Mouse (Mus musculus): Measurements from ENCODE around the gene Srp14.

The Srp14 gene

DNA sequence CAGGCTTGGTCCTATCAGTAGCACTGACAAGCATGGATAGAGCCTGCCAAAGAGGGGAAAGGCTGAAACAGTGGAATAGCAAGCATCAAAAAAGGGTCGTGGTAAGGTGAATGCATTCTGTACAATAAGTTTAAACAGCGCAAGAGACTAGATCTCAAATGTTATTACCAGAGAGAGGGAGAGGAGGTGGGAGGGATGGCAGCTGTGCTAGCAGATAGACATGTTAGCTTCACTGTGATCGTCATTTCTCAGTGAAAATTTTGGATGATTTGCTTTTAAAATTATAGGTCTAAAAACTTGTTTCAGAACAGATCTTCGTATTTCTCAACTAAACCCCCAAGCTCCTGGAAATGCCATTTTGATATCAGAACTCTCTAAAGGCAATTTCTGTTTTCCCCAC, 36.8 kb downstream of the Srp14 start:
- in situ Hi-C loops (cut with MboI, MseI) = no loop called here

GRCm38 (mm10) chr2:118442172-118442571, 37.3 kb downstream of the Srp14 start:
- in situ Hi-C loops (cut with MboI, MseI) = no loop called here

- in situ Hi-C loops (cut with MboI, MseI) = no loop called here
These were observed 47.9 kb downstream of the Srp14 start for GRCm38 (mm10) chr2:118431589-118431988.

DNA sequence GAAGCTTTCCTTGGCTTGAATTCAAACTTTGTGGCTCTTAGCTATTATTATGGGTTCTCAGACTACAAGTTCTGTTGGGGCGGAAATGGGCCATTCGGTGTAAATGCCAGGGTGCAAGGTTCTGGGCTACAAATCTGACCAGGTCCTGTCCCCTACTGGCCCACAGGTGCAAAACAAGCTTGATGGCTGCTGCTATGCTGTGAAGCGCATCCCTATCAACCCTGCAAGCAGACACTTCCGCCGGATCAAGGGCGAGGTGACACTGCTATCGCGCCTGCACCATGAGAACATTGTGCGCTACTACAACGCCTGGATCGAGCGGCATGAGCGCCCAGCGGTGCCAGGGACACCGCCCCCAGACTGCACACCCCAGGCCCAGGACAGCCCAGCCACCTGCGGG, 48.9 kb downstream of the Srp14 start:
- in situ Hi-C loops (cut with MboI, MseI) = no loop called here

DNA sequence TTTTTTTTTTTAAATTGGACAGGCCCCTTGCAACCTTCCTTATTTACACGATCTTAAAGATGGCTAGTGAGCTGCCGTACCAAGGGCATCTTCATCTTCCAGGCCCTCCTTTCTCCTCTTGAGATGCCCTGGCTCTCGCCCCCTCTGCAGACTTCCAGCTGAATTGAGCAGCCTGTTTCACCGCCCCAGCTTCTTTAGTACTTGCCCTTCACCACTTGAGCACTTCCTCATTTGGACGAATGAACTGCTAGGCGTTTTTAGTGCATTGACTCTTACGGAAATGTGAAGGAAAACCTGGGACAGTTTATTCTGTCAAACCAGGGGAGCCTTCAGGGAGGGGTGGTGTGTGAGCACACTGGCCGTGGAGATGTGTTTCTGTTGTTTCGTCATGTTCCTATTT, 50.2 kb downstream of the Srp14 start:
- in situ Hi-C loops (cut with MboI, MseI) = no loop called here

DNA sequence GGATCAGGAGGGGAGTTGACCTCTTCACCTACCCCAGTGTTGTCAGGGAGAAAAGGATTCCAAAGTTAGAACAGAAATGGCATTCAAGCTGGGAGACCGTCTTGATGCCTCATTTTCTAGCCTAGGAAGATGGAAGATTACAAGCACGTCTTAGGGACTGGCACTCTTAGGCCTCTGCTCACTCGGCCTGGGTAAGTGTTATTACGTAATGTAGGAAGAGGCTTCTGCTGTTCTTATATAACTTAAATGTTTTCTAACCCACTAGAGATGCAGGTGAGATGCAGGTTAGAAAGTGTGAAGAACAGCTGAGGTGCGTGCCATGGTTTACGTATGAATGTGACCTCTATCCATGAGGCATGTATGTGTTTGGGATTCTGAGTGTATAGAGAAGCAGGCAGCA, 51.2 kb downstream of the Srp14 start:
- in situ Hi-C loops (cut with MboI, MseI) = no loop called here

Data from T-helper 1 cell (primary cell).